Mouse (Mus musculus) right cerebral cortex, postnatal 4 days (tissue): ENCODE measurements around the gene Pigq.
A peak's percentile ranks its signal among the peaks of the same experiment; 100 is the strongest.

Experiments used
- DNase-seq: peaks from one replicate; pipeline ENCODE4 v3.0.0-alpha.2; 2022

Gene Pigq

DNA sequence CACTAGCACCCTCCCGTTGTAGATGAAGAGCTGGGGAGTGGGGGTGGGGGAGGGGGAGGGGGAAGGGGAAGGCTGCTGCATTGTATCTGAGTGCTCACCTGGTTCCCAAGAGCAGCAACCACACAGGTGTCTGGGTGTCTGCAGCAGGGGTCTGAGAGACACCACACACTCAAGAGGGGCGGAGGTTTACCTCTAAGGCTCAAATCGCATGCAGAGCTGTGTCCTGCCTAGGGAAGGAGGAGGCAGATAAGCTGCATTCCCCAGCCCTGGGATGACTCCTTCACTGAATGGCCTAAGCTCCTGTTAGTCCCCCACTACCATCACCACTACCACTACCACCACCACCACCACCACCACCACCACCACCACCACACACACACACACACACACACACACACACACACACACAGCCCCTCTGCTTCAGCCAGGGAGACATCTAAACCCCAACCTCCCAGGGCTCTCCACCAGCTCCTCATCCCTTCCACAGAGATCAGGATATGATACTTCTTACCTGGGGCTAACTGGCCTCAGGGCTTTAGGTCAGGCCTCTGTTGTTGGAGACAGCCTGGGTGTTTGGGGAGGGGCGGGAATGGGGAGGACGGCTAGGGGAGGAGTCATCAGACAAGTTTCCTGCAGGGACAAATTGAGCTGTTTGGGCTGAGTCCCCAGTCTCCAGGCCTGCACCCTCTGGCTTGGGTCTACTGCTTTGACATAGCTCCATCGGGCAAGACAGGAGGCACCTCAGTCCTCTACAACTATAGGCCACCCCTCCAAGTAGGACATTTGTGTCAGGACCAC, at the start of gene Pigq, which contains the start of gene Nhlrc4:
Gene Pigq (minus strand): TSS at position 571 of the 798 bp plus-strand sequence.
Gene Nhlrc4 (minus strand): TSS at position 596 of the 798 bp plus-strand sequence.
- no peak for DNase-seq

DNA sequence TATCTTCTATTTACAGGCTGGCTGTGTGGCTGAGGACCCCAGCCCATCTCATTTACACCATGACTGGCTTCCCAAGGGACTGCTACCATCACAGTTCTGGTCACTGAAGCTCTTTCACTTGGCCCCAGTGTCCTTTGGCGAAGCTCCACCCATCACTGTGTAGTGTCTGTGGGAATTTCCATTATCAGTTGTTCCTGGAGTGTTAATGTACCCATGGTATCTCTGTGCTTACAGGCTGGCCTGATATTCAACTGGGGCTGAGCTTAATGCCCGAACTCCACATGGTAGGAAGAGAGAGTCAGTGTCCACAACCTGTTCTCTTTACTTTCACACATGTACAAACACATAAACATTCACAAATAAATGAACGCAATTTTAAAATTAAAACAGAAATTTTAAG, 48.8 kb upstream of the Pigq start:
- no peak for DNase-seq

DNA sequence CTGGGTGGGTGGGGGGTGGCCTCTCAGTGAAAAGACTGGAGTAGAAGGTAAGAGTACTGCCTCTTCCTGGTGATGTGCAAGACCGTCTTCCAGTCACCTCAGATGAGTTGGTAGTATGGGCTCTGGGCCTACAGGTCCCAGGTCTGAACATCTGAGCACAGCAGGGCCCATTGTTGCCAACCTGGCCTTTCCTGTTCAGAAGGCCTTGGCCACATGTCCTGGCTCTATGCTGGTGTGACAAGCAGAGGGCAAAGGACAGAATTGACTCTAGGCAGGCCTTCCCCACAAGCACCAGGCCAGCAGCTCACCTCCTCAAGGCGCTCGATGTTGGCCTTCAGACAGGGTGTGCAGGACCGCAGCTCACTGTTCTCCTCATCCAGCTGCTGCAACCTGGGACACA, 47.5 kb upstream of the Pigq start:
- DNase-seq: no peak

- no peak for DNase-seq
Observed at GRCm38 (mm10) chr17:25990331-25990730, 45.6 kb upstream of the Pigq start.

DNA sequence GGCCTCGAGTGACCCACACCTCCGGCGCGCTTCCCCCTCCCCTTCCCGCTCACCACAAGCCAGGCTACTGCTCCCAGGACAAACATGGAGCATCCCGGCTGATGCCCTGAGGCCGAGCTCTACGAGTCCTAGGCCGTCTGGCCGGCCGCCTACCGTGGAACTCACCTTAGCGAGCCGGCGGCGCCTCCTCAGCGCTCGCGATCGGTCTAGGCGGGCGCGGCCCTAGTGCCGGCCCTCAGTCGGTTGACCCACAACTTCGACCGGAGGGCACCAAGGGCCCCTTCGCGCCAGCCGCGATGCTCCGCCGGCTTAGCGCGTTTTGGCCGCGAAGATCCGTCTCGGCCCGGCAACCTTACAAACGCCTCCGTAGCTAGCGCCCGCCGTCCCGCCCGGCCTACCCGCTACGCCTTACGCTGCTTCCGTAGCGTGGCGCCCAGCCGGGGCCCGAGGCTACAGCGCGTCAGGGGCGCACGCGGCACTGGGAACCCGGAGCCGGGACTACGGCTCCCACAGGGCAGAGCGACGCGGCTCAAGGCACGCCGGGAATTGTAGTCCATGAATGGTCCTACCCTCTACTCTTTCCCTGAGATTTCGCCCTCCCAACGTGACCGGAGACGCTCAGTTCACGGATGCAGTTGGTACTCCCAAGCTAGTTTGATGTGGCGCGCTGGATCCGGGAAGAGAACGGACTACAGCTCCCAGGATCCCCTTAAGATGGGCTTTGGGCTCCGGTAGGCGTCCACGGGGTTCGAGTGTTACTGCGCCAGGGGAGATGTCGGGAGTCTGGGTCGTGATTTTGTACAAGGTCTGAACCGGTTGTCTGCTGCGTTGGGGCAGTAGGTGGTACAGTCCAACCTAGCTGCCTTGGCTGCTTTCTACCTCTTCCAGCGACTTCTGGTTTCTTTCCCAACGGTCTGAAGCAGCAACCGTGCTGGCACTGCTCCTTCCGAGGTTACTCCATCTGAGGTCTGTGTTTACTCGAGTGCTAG, 40.9 kb upstream of the Pigq start, which contains the start of gene Capn15:
Gene Capn15 (minus strand): TSS at position 491 of the 989 bp plus-strand sequence.
- DNase-seq: peak; percentile 93

DNA sequence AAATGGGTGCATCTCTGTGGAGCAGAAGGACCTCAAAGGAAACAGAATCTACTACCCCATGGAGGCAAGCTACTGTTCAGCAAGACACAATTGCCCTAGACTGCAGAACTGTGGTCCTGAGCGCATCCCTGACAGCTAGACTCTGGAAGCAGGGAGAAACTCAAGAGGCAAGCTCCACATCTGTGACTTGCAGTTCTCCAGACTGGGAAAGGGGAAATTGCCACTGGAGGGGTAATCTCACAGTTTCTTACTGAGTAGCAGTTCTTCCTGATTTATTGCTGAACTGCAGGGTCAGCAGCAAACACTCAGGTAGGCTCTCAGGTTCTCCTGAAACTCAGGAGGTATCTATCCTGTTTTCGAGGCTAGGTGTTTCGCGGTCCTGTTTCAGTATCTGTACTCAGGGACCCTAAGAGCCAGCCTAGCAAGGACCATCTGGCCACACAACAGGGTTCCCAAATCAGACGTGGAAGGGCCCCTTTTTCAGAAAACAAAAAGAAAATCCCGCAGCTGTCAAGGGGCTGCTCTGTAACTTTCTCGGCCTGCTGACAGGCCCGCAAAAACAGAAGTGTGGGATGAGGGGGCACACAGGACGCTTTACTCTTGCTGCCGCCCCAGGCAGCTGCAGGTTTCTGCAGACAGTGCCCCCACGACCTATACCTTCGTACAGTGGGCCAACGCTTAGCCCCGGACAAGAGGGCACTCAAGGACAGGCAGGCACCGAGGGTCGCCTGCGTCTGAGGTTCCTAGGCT, 40.0 kb upstream of the Pigq start:
- no peak for DNase-seq

DNA sequence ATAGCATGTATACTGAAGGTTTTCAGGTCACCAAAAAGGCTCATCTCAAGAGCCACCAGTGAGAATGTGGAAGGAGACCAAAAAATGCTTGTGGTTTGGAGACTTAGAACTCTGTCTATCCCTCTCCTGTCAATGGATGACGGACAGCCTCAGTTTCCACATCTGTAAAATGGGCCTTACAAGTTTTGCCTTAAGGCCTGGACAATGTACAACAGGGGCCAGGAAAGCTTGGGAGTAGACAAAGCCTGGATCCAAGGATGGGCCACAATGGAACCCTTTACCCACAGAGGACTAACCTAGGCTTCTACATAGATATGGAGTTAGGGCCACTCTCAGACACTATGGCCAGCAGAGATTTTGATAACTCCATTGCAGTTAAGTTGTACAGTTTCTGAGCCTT, 39.3 kb upstream of the Pigq start:
- no peak for DNase-seq

GRCm38 (mm10) chr17:25982913-25983312, 38.2 kb upstream of the Pigq start:
- DNase-seq: no peak

- no peak for DNase-seq
Observed at GRCm38 (mm10) chr17:25980854-25981253, 36.1 kb upstream of the Pigq start.

DNA sequence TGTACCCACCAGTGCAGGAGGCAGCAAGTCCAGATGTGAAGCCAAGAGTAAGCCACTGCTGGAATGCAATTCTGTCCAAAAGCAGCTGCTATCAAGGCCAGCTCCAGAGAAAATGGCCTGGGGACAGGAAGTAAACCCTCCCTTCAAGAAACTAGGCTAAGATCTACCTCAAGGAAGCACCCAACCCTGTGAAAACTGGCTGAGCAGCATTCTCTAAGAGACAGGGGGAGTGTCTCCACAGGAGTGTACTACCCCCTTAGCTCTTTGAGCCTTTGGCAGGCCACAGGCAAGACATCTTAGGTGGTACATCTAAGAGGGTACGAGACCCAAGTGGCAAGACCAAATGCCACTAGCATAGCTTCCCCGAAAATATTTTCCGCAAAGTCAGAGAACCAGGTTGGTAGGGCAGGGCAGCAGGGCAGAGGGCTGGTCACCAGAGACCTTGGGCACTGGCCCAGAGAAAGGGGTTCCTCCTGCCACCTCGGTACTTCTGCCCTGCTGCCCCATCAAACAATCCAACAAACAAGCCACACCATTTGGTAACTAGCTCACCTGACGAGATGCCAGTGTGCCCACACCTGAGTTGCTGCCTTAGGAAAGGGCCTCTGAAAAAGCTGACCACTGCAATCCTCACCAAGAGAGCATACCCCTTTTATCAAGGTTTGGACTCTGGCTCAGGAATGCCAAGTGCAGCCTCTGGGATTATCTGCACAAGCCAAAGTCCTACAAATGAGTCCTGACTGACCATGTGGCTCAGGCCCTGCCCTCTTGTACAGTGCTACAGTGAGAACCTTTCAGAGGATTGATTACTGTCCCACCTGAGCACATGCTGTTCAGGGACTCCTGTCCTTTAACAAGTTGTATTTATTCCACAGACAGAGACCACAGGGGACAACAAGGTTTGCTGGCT, 35.3 kb upstream of the Pigq start:
- DNase-seq: no peak

DNA sequence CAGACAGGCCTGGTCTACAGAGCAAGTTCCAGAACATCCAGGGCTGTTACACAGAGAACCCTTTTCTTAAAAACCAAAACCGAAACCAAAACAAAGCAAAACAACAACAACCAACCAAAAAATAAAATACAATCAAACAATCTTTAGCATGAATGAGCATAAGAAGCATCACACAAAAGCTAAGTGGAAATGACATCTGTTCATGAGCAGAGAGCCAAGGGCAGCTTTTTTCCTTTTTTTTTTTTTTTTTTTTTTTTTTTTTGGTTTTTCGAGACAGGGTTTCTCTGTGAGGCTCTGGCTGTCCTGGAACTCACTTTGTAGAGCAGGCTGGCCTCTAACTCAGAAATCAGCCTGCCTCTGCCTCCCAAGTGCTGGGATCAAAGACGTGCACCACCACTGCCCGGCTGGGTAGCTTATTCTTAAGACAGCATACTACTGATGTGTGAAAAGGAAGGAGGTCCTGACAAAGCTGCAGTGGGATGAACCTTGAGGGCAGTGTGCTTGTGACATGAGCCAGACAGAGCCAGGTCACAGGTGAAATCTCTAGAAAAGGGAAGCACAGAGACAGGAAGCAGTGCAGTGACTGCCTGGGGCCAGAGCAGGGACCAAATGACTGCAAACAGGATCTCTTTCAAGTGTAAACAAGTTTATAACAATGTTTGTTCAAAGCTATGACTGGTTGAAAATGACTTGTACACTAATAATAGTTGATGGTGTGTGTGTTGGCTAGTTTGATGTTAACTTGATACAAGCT, 26.4 kb upstream of the Pigq start:
- no peak for DNase-seq

DNA sequence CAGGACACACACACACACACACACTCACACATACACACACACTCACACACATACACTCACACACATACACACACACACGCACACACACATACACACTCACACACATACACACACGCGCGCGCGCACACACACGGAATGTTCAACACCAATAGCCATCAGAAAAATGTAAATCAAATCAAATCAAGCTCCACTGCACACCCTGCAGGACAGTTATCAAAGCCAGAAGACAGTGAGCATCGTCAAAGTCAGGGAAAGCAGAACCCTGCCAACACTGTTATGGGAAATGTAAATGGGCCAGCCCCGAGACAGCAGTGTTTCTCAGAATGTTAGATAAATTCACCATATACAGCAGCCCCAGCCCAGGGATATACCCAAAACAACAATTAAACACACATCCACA, 25.7 kb upstream of the Pigq start:
- DNase-seq: no peak

GRCm38 (mm10) chr17:25968176-25968575, 23.4 kb upstream of the Pigq start:
- no peak for DNase-seq

GRCm38 (mm10) chr17:25967652-25968051, 22.9 kb upstream of the Pigq start:
- no peak for DNase-seq

- DNase-seq: no peak
Observed at GRCm38 (mm10) chr17:25964271-25964670, 19.5 kb upstream of the Pigq start.

GRCm38 (mm10) chr17:25962413-25962905, 17.7 kb upstream of the Pigq start:
- no peak for DNase-seq

- DNase-seq: no peak
Observed at GRCm38 (mm10) chr17:25961566-25961965, 16.8 kb upstream of the Pigq start.

DNA sequence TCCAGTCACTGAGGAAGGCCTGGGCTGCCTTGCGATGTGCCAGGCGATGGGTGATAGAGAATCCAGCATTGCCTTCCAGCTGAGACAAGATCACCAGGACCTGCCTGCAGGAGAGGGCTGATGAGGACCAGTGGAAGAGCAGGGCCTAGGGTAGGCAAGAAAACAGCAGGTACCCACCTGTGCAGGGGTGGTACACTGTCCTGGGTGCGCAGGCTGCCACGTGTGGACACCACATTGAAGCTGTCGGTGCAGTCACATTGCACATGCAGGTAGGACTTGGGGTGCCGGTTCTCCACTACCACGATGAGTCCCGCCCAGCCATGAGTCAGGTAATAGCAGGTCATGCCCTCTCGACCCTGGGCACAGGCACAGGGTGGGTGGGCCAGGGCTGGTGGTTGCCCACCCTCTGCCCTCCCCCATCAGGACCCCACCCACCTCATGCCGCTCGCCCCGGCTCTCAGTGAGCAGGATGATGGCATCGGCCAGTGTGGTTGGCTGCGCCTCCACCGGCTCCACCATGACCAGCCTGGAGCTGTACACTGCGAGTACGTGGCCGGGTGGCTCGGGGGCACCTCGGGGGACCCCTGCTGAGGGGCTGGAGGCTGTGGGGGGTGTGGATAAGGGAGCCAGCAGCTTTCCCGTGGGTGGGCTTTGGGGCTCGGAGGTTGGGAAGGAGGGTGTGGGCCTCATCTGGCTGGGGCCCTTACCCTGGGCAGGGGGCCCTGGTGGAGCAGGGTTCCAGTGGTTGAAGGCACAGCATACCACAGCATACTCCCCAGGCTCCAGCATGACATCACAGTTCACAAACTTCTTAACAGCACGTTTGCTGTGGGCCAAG, 15.1 kb upstream of the Pigq start:
- no peak for DNase-seq

DNA sequence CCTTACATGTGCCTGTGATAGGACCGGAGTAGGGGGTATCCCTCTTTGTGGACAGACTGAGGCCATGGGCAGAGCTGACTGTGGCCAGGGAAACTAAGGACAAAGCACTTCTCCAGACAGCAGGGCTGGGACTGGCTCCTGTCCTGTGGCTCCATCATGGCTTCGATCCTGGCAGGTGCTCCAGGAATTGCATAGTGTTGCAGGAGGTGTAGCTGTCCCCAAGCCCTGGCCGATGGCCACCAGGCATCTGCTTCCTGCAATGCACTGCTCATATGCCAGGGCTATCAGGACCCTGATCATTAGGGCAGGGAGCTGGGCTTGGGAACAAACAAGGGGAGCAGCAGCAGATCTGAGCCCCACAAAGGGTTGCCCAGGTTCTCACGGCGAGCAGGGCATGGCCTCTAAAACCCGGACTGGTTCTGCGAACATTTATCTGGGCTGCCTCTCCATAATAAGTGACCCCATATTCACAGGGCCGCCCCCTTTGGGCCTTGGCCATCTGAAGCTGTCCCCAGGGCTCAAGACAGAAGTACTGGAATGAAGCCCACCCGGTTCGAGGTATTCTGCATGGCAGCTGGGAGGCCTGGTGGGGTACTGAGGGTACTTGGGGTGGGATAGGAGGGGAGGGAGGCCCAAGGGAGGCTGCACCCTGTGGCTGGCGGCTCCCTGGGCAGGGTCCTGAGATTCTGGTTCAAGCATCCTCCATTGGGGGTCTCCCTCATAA, 14.2 kb upstream of the Pigq start:
- DNase-seq: no peak
